In genomic region chr5:144100149-144100935, GRCm38 (mm10) we compare ENCODE assay signal across 8 mouse cellular contexts. TPM values are rescaled to one million over a fixed set of nuclear protein-coding genes. Genes with fewer than 3 reads are reported as not detected.
DNase-seq lines count a peak whose midpoint lies in the region; ATAC-seq and TF ChIP-seq lines count a peak whose summit lies in the region.

Gene Lmtk2, plus strand, starts transcription at chr5:144100436.

- H3K27ac ChIP-seq in hindbrain, embryonic 14.5 days = peak within 1 kb of the TSS; percentile 90

- H3K4me1 ChIP-seq in hindbrain, embryonic 14.5 days (replicated peaks; ENCODE audit: control insufficient read depth, insufficient read depth, low read length) = peaks cover 13% of the 10 kb centered on the region

- H3K4me3 ChIP-seq in hindbrain, embryonic 14.5 days (replicated peaks; ENCODE audit: low read length) = peak within 1 kb of the TSS; percentile 99

- peak; percentile 98 for ATAC-seq in Patski
- ATAC-seq in hindbrain, embryonic 14.5 days (ENCODE audit: low FRiP score) = peak; percentile 100

- POLR2A ChIA-PET in Patski (lab: Charles Lee) = interaction anchor here (1.2 kb wide), 1 partner anchor 58 kb away, joined by 3 read pairs; no protein-coding TSS in a partner anchor

- in situ Hi-C loops in Patski (cut with MboI; ENCODE audit: low pct_unique_long_range_greater_than_20kb) = no loop called here

- H3K9ac ChIP-seq in hindbrain, embryonic 14.5 days = peak within 1 kb of the TSS; percentile 95

- H3K9me3 ChIP-seq in hindbrain, embryonic 14.5 days (ENCODE audit: control insufficient read depth, low read length) = no peaks in the 10 kb centered on the region

- WGBS in hindbrain, embryonic 14.5 days = under 1% methylated on average over 76 of the region's 90 CpGs

- H3K36me3 ChIP-seq in hindbrain, embryonic 14.5 days (replicated peaks; ENCODE audit: control insufficient read depth, insufficient read depth) = no peaks in the 10 kb centered on the region

- CTCF ChIA-PET in Patski (lab: Charles Lee) = interaction anchor here (0.8 to 8.1 kb wide), 17 partner anchors 8 to 59 kb away, joined by 3 to 39 read pairs (median 5); no protein-coding TSS in a partner anchor

- peak within 1 kb of the TSS; percentile 73 for H3K4me2 ChIP-seq in hindbrain, embryonic 14.5 days (replicated peaks)

- peaks cover 4% of the 10 kb centered on the region for H3K27me3 ChIP-seq in Patski
- 0 out of 2 replicates have a peak, but pooled peaks cover 4% of the 10 kb centered on the region for H3K27me3 ChIP-seq in hindbrain, embryonic 14.5 days (ENCODE audit: control insufficient read depth, insufficient read depth, low read length)

- peak; percentile 99 for TF ChIP-seq CTCF in Patski (IDR thresholded peaks at IDR 0.05)

- peak; percentile 60 for DNase-seq in Patski (ENCODE audit: low read depth, low spot score)
- peak; percentile 99 for DNase-seq in cerebellum, postnatal 14 days
- peak; percentile 96 to 97 for DNase-seq in frontal cortex, postnatal 25 days (ENCODE audit: low spot score in 2 of 2)
- DNase-seq in hindbrain, embryonic 14.5 days (ENCODE audit: low spot score) = peak; percentile 96
- DNase-seq in layer of hippocampus, postnatal 36 days = peak; percentile 96 to 98
- peak; percentile 99 for DNase-seq in lung, postnatal 36 days
- peak; percentile 96 for DNase-seq in retina, postnatal 1 day
- DNase-seq in urinary bladder, adult 18-20 months (ENCODE audit: low spot score in 2 of 2) = peak; percentile 95 to 98

RNA-seq across cellular contexts. Expression of gene Lmtk2, which starts in this region (rescaled TPM):
- 19.7 TPM for polyA plus RNA-seq in Patski (2021)
- polyA plus RNA-seq in hindbrain, embryonic 14.5 days (2014; fragmentation: Nextera tagmentation; extraction: Ambion mirVana) = 10.8 and 11.2 TPM in 2 replicates
- 10 to 100 TPM; 94.2 to 99.2 TPM for total RNA-seq in layer of hippocampus, postnatal 36 days (2021)

Comparison
In these comparisons a context has a peak if more than half of its experiments do, and no peak if none do; other contexts are left out.
1. Peak in every context shown above with its lines: DNase-seq, ATAC-seq, H3K4me3 ChIP-seq and H3K27ac ChIP-seq.